Mouse (Mus musculus) olfactory bulb, adult 2 months (tissue): ENCODE results near the gene Gm20509.
"Not testable (repeated sequence)": the region's sequence is repeated elsewhere in the genome, so short reads cannot be mapped to it uniquely, and the experiment has no call there.

Source experiments
- CTCF ChIP-seq: fragments of 200-500 bp; IDR thresholded peaks from 2 replicates; pipeline ENCODE4 v1.5.1; 2012; ENCODE audit warnings: low read depth, mild to moderate bottlenecking, low read length, moderate library complexity; ENCODE audit not compliant: insufficient read depth
- POLR2A ChIP-seq: fragments of 200-500 bp; IDR thresholded peaks from 2 replicates; pipeline ENCODE4 v1.6.1; 2012; ENCODE audit warnings: mild to moderate bottlenecking, low read depth, low read length, moderate library complexity; ENCODE audit not compliant: insufficient read depth

DNA sequence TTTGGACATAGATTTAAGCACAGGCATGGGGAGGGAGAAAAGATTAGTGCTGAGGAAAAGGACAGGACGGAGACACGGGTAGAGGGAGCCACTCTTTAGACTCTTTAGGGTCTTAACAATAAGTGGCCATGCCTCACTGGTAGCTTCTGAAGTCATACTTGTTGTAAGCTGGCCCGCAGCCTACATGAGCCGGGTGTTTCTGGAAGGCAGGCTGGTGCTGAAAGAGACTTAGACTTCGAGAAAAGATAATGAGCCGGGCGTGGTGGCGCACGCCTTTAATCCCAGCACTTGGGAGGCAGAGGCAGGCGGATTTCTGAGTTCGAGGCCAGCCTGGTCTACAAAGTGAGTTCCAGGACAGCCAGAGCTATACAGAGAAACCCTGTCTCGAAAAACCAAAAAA lies 22.9 kb upstream of the Gm20509 start:
- TF ChIP-seq CTCF, POLR2A: not testable (repeated sequence)
